Mouse (Mus musculus): Measurements from ENCODE around the gene Adipoq. TPM values are rescaled to one million over a fixed set of nuclear protein-coding genes. Genes with fewer than 3 reads are reported as not detected.

Gene Adipoq
- polyA plus RNA-seq, 1 experiment from 2014 or later: not detected

GRCm38 (mm10) chr16:23123104-23123503 is 23.2 kb upstream of the Adipoq start:
- ATAC-seq (replicated peaks): no peak
- Histone ChIP-seq H3K4me1 (peaks cover 11% of the 10 kb centered on the region), H3K27ac (replicated peaks) (no peak overlapping the region), H3K4me2 (replicated peaks) (no peak overlapping the region), H3K36me3 (peaks cover 27% of the 10 kb centered on the region), H3K9ac (replicated peaks) (no peak overlapping the region), H3K9me3 (no peaks in the 10 kb centered on the region), H3K4me3 (no peak overlapping the region), H3K27me3 (no peaks in the 10 kb centered on the region)
- 95% methylated on average over 4 of the region's 4 CpGs for WGBS

- no peak for ATAC-seq (replicated peaks)
- no peak overlapping the region for H3K4me2 ChIP-seq (replicated peaks)
- peaks cover 23% of the 10 kb centered on the region for H3K4me1 ChIP-seq
- no peak overlapping the region for H3K4me3 ChIP-seq
- H3K36me3 ChIP-seq: peaks cover 27% of the 10 kb centered on the region
- no peak overlapping the region for H3K9ac ChIP-seq (replicated peaks)
- no peaks in the 10 kb centered on the region for H3K9me3 ChIP-seq
- no peak overlapping the region for H3K27ac ChIP-seq (replicated peaks)
- 90% methylated on average over 4 of the region's 4 CpGs for WGBS
- H3K27me3 ChIP-seq: no peaks in the 10 kb centered on the region
These were observed 21.9 kb upstream of the Adipoq start for GRCm38 (mm10) chr16:23124398-23124797.

- Histone ChIP-seq H3K9ac (replicated peaks) (peak overlapping the region; percentile 91), H3K27ac (replicated peaks) (peak overlapping the region; percentile 95), H3K27me3 (no peaks in the 10 kb centered on the region), H3K9me3 (no peaks in the 10 kb centered on the region), H3K4me2 (replicated peaks) (peak overlapping the region; percentile 88), H3K4me3 (peak overlapping the region; percentile 66), H3K4me1 (peaks cover 26% of the 10 kb centered on the region), H3K36me3 (peaks cover 11% of the 10 kb centered on the region)
- WGBS: 3% methylated on average over 4 of the region's 4 CpGs
- no peak for ATAC-seq (replicated peaks)
These were observed 19.0 kb upstream of the Adipoq start for GRCm38 (mm10) chr16:23127311-23127672.

- peak within 1 kb of the TSS; percentile 88 for H3K4me2 ChIP-seq (replicated peaks)
- no peaks in the 10 kb centered on the region for H3K27me3 ChIP-seq
- H3K9ac ChIP-seq (replicated peaks): peak within 1 kb of the TSS; percentile 91
- peak within 1 kb of the TSS; percentile 95 for H3K27ac ChIP-seq (replicated peaks)
- ATAC-seq (replicated peaks): peak; percentile 96
- peaks cover 26% of the 10 kb centered on the region for H3K4me1 ChIP-seq
- under 1% methylated on average over 51 of the region's 51 CpGs for WGBS
- peaks cover 9% of the 10 kb centered on the region for H3K36me3 ChIP-seq
- no peaks in the 10 kb centered on the region for H3K9me3 ChIP-seq
- peak within 1 kb of the TSS; percentile 66 for H3K4me3 ChIP-seq
These were observed 18.5 kb upstream of the Adipoq start, which contains the start of gene Rfc4 for GRCm38 (mm10) chr16:23127673-23128375. Gene Rfc4 (minus strand): TSS chr16:23127737.

GRCm38 (mm10) chr16:23130303-23130702 is 16.0 kb upstream of the Adipoq start:
- Histone ChIP-seq H3K4me1 (peaks cover 26% of the 10 kb centered on the region), H3K27ac (replicated peaks) (no peak overlapping the region), H3K4me3 (no peak overlapping the region), H3K9ac (replicated peaks) (no peak overlapping the region), H3K36me3 (no peaks in the 10 kb centered on the region), H3K4me2 (replicated peaks) (no peak overlapping the region), H3K9me3 (no peaks in the 10 kb centered on the region), H3K27me3 (no peaks in the 10 kb centered on the region)
- 86% methylated on average over 3 of the region's 3 CpGs for WGBS
- no peak for ATAC-seq (replicated peaks)

GRCm38 (mm10) chr16:23132336-23132735 is 14.0 kb upstream of the Adipoq start:
- Histone ChIP-seq H3K9ac (replicated peaks) (no peak overlapping the region), H3K27ac (replicated peaks) (no peak overlapping the region), H3K4me2 (replicated peaks) (no peak overlapping the region), H3K9me3 (no peaks in the 10 kb centered on the region), H3K36me3 (no peaks in the 10 kb centered on the region), H3K4me1 (peaks cover 16% of the 10 kb centered on the region), H3K4me3 (no peak overlapping the region), H3K27me3 (no peaks in the 10 kb centered on the region)
- WGBS: 100% methylated on average over 1 of the region's 1 CpGs
- no peak for ATAC-seq (replicated peaks)

GRCm38 (mm10) chr16:23135421-23136149 is 10.8 kb upstream of the Adipoq start:
- H3K4me1 ChIP-seq: no peaks in the 10 kb centered on the region
- H3K27me3 ChIP-seq: no peaks in the 10 kb centered on the region
- H3K27ac ChIP-seq (replicated peaks): no peak overlapping the region
- no peak overlapping the region for H3K4me3 ChIP-seq
- H3K9me3 ChIP-seq: no peaks in the 10 kb centered on the region
- no peaks in the 10 kb centered on the region for H3K36me3 ChIP-seq
- H3K4me2 ChIP-seq (replicated peaks): no peak overlapping the region
- ATAC-seq (replicated peaks): no peak
- no peak overlapping the region for H3K9ac ChIP-seq (replicated peaks)
- WGBS: 27% methylated on average over 11 of the region's 11 CpGs

GRCm38 (mm10) chr16:23136406-23136970 is 9.8 kb upstream of the Adipoq start:
- WGBS: 58% methylated on average over 4 of the region's 4 CpGs
- no peak for ATAC-seq (replicated peaks)
- H3K4me3 ChIP-seq: no peak overlapping the region
- no peaks in the 10 kb centered on the region for H3K27me3 ChIP-seq
- H3K4me2 ChIP-seq (replicated peaks): no peak overlapping the region
- H3K9me3 ChIP-seq: no peaks in the 10 kb centered on the region
- no peaks in the 10 kb centered on the region for H3K36me3 ChIP-seq
- no peaks in the 10 kb centered on the region for H3K4me1 ChIP-seq
- no peak overlapping the region for H3K27ac ChIP-seq (replicated peaks)
- no peak overlapping the region for H3K9ac ChIP-seq (replicated peaks)

GRCm38 (mm10) chr16:23140911-23141310 is 5.4 kb upstream of the Adipoq start:
- Histone ChIP-seq H3K4me3 (no peak overlapping the region), H3K27ac (replicated peaks) (no peak overlapping the region), H3K4me2 (replicated peaks) (no peak overlapping the region), H3K4me1 (no peaks in the 10 kb centered on the region), H3K9ac (replicated peaks) (no peak overlapping the region), H3K9me3 (no peaks in the 10 kb centered on the region), H3K27me3 (no peaks in the 10 kb centered on the region), H3K36me3 (no peaks in the 10 kb centered on the region)
- 95% methylated on average over 3 of the region's 3 CpGs for WGBS
- no peak for ATAC-seq (replicated peaks)

GRCm38 (mm10) chr16:23144326-23144725 is 2.0 kb upstream of the Adipoq start:
- Histone ChIP-seq H3K36me3 (no peaks in the 10 kb centered on the region), H3K27me3 (no peaks in the 10 kb centered on the region), H3K9me3 (no peaks in the 10 kb centered on the region), H3K9ac (replicated peaks) (no peak overlapping the region), H3K4me2 (replicated peaks) (no peak overlapping the region), H3K4me3 (no peak overlapping the region), H3K27ac (replicated peaks) (no peak overlapping the region), H3K4me1 (no peaks in the 10 kb centered on the region)
- WGBS: 85% methylated on average over 7 of the region's 7 CpGs
- ATAC-seq (replicated peaks): no peak

GRCm38 (mm10) chr16:23145211-23145610 is 1.1 kb upstream of the Adipoq start:
- whole genome bisulfite sequencing: 65% methylated on average over 5 of the region's 5 CpGs
- Histone ChIP-seq H3K36me3 (no peaks in the 10 kb centered on the region), H3K27me3 (no peaks in the 10 kb centered on the region), H3K4me3 (no peak overlapping the region), H3K9me3 (no peaks in the 10 kb centered on the region), H3K9ac (replicated peaks) (no peak overlapping the region), H3K4me1 (no peaks in the 10 kb centered on the region), H3K4me2 (replicated peaks) (no peak overlapping the region), H3K27ac (replicated peaks) (no peak overlapping the region)
- no peak for ATAC-seq (replicated peaks)

GRCm38 (mm10) chr16:23148936-23149335 is 2.6 kb downstream of the Adipoq start:
- WGBS: 85% methylated on average over 2 of the region's 2 CpGs
- no peaks in the 10 kb centered on the region for H3K4me1 ChIP-seq
- H3K36me3 ChIP-seq: no peaks in the 10 kb centered on the region
- no peaks in the 10 kb centered on the region for H3K9me3 ChIP-seq
- no peak overlapping the region for H3K4me3 ChIP-seq
- H3K9ac ChIP-seq (replicated peaks): no peak overlapping the region
- H3K4me2 ChIP-seq (replicated peaks): no peak overlapping the region
- H3K27me3 ChIP-seq: no peaks in the 10 kb centered on the region
- no peak overlapping the region for H3K27ac ChIP-seq (replicated peaks)
- ATAC-seq (replicated peaks): no peak
